Mouse (Mus musculus) gastrocnemius, postnatal 36 days (tissue): ENCODE data around the gene C1ra. TPM values are rescaled to one million over a fixed set of nuclear protein-coding genes. Genes with fewer than 3 reads are reported as not detected.
"Not testable (repeated sequence)": the region's sequence is repeated elsewhere in the genome, so short reads cannot be mapped to it uniquely, and the experiment has no call there.

Experiments
- DNase-seq, 2 experiments: peaks; one replicate each; pipeline ENCODE4 v3.0.0; 2022
- intact Hi-C: fragments of 180-260 bp; cut with DNase I; formaldehyde crosslinking; loops from one replicate; pipeline ENCODE4 v1.15.1; 2025
- long read RNA-seq, 2 experiments: library from polyadenylated mRNA; stranded (forward); transcript quantifications; one replicate each; pipeline ENCODE4 v2.0.0; 2021
- total RNA-seq, 2 experiments: library from RNA; stranded (reverse); gene quantifications; 2 replicates each; pipeline ENCODE4 v1.2.3; 2021

The C1ra gene
- total RNA-seq = 1 to 10 TPM; 7.3 to 8.3 TPM
- long read RNA-seq, experiment 1, partial matches to known transcripts = 0 of 29 reads
- long read RNA-seq, experiment 1, other reads (novel, unspliced or antisense) = 27 of 29 reads
- long read RNA-seq, experiment 2, partial matches to known transcripts = 1 of 33 reads
- long read RNA-seq, experiment 2, other reads (novel, unspliced or antisense) = 28 of 33 reads

- peak; percentile 29 to 61 for DNase-seq
- intact Hi-C loops = no loop called here
Observed at GRCm38 (mm10) chr6:124512355-124512836, at the start of gene C1ra. Gene C1ra (plus strand): TSS chr6:124512405.

GRCm38 (mm10) chr6:124463881-124464291 is 48.3 kb upstream of the C1ra start:
- intact Hi-C loops = no loop called here
- DNase-seq = no peak

- intact Hi-C loops = no loop called here
- DNase-seq = peak in 1 of 2 experiments; percentile 49
Observed at GRCm38 (mm10) chr6:124464305-124465271, 47.6 kb upstream of the C1ra start, which contains the start of gene Clstn3. Gene Clstn3 (minus strand): TSS chr6:124464794.

- DNase-seq = no peak
- intact Hi-C loops = no loop called here
Observed at GRCm38 (mm10) chr6:124465299-124465698, 46.9 kb upstream of the C1ra start.

- no peak for DNase-seq
- intact Hi-C loops = no loop called here
Observed at GRCm38 (mm10) chr6:124465729-124466128, 46.5 kb upstream of the C1ra start.

GRCm38 (mm10) chr6:124471121-124471520 is 41.1 kb upstream of the C1ra start:
- intact Hi-C loops = no loop called here
- DNase-seq = no peak

GRCm38 (mm10) chr6:124471783-124472638 is 40.2 kb upstream of the C1ra start:
- intact Hi-C loops, DNase-seq: not testable (repeated sequence)

GRCm38 (mm10) chr6:124472801-124473200 is 39.4 kb upstream of the C1ra start:
- intact Hi-C loops = no loop called here

GRCm38 (mm10) chr6:124474621-124475020 is 37.6 kb upstream of the C1ra start:
- no peak for DNase-seq
- intact Hi-C loops = no loop called here

More at GRCm38 (mm10) chr6:124472801-124473200, 39.4 kb upstream of the C1ra start:
- DNase-seq = no peak

GRCm38 (mm10) chr6:124475335-124476075 is 36.7 kb upstream of the C1ra start:
- DNase-seq = not testable (repeated sequence)

GRCm38 (mm10) chr6:124476216-124476615 is 36.0 kb upstream of the C1ra start:
- intact Hi-C loops = no loop called here
- no peak for DNase-seq

More at GRCm38 (mm10) chr6:124475335-124476075, 36.7 kb upstream of the C1ra start:
- intact Hi-C loops = not testable (repeated sequence)

- intact Hi-C loops = no loop called here
- no peak for DNase-seq
Observed at GRCm38 (mm10) chr6:124476796-124477195, 35.4 kb upstream of the C1ra start.

- intact Hi-C loops = no loop called here
- no peak for DNase-seq
Observed at GRCm38 (mm10) chr6:124477221-124477655, 35.0 kb upstream of the C1ra start.

- DNase-seq = no peak
Observed at GRCm38 (mm10) chr6:124477922-124478651, 34.1 kb upstream of the C1ra start.

GRCm38 (mm10) chr6:124478874-124479572 is 33.2 kb upstream of the C1ra start:
- intact Hi-C loops = no loop called here
- no peak for DNase-seq

More at GRCm38 (mm10) chr6:124477922-124478651, 34.1 kb upstream of the C1ra start:
- intact Hi-C loops = no loop called here

GRCm38 (mm10) chr6:124479573-124479930 is 32.7 kb upstream of the C1ra start:
- intact Hi-C loops = no loop called here
- DNase-seq = no peak

GRCm38 (mm10) chr6:124480295-124480694 is 31.9 kb upstream of the C1ra start:
- no peak for DNase-seq
- intact Hi-C loops = no loop called here

- intact Hi-C loops = no loop called here
- DNase-seq = peak; percentile 31 to 40
Observed at GRCm38 (mm10) chr6:124481571-124481970, 30.6 kb upstream of the C1ra start.
